Mouse (Mus musculus) embryonic fibroblast, embryonic 13.5 days (primary cell): Measurements from ENCODE around the gene Evi5.

ENCODE experiments used
- CTCF ChIP-seq: IDR thresholded peaks from 2 replicates; pipeline ENCODE4 v1.5.1; 2011; ENCODE audit warnings: mild to moderate bottlenecking, control low read depth, low read length, moderate library complexity, borderline replicate concordance; ENCODE audit not compliant: insufficient read depth
- POLR2A ChIP-seq: IDR thresholded peaks from 2 replicates; pipeline ENCODE4 v1.6.1; 2011; ENCODE audit warnings: low read depth, mild to moderate bottlenecking, control low read depth, low read length, moderate library complexity

- no peak for TF ChIP-seq POLR2A
- no peak for TF ChIP-seq CTCF
Observed at GRCm38 (mm10) chr5:107875261-107875611, 329 bp upstream of the Evi5 start.
